Mouse (Mus musculus) testis, postnatal 10 days (tissue): Measurements from ENCODE around the gene Rpgr.
A peak's percentile ranks its signal among the peaks of the same experiment; 100 is the strongest.

Experiments
- DNase-seq: peaks from one replicate; pipeline ENCODE4 v3.0.0; 2021; ENCODE audit warnings: low spot score

Gene Rpgr

GRCm38 (mm10) chrX:10216410-10216949, at the start of gene Rpgr:
Gene Rpgr, minus strand, starts transcription at chrX:10216920.
- peak; percentile 96 for DNase-seq

- DNase-seq = no peak
Observed at GRCm38 (mm10) chrX:10258260-10258659, 41.5 kb upstream of the Rpgr start.

GRCm38 (mm10) chrX:10257774-10258173, 41.1 kb upstream of the Rpgr start:
- no peak for DNase-seq

GRCm38 (mm10) chrX:10251852-10252504, 35.3 kb upstream of the Rpgr start, which contains the start of gene Otc:
Gene Otc, plus strand, starts transcription at chrX:10252305.
- no peak for DNase-seq

DNA sequence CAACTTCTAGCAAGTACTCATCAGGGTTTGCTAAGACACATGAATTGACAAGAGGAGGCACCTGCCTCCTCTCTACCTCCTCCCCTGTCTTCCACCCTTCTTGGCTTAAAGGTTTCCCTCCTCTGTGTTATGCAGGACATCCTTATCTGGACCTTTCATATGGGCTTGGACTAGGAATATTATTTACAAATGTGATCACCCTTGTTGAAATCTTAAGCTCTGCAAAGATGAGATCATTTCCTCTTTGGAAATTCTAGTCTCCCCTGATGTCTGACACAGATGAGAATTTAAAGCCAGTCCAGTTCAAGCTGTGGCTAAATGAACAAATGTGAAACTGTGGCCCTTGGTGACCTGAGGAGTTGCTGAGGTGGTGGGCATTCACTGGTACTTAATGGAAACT, 34.6 kb upstream of the Rpgr start:
- DNase-seq = no peak

- no peak for DNase-seq
Observed at GRCm38 (mm10) chrX:10243916-10244315, 27.2 kb upstream of the Rpgr start.

GRCm38 (mm10) chrX:10239515-10239914, 22.8 kb upstream of the Rpgr start:
- no peak for DNase-seq

- DNase-seq = no peak
Observed at GRCm38 (mm10) chrX:10234617-10235016, 17.9 kb upstream of the Rpgr start.

DNA sequence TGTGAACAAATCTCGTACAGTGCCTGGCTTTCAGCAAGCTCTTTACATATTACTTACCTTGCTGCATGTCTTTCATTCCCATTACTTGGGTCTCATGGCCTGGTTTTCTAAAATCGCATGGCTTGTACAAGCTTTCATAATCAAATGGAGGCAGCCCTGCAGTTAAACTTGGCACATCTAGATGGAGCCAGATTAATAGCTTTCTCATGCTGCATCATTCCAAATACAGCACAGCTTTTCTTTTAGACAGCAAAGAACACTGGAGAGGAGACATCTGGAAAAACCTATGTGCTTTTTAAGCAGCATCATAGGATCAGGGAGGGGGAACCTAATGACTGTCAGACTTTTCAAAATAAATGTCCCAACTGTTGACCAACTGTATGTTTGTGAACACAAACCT, 16.3 kb upstream of the Rpgr start:
- DNase-seq = no peak

- DNase-seq = no peak
Observed at GRCm38 (mm10) chrX:10219281-10219680, 2.6 kb upstream of the Rpgr start.

DNA sequence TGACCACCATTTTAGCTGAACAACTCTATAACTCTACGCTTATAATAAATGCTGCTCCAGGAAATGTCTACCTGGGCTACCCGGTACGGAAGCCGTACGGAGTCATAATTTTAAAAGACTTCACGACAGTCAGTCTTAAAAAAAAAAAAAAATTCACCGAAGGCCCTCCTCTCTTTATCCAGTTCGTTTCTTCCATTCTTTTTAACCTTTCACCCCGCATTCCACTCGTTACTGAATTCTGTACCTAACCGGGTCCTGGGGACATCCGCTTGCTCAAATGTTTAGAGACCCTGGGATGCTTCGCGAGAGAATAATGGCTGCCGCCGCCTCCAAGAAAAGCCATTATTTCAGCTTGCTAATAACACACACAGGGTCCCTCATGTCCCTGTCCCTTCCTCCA, 748 bp downstream of the Rpgr start:
- DNase-seq = peak; percentile 34

DNA sequence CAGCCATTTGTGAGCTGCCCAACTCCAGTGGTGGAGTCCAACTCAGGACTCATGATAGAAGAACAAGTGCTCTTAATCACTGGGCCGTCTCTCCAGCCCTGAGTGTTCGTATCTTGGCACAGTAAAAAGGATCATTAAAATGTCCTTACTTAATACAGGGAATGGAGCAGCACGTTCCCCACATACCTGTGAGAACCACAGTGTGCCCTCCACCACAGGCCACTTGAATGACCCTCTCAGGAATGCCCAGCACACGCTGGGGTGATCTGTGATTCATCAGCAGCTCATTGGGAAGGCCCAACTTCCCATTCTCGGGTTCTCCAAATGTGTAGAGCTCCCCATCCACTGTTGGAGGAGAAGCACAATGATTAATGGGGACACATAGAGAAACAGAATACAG, 10.8 kb downstream of the Rpgr start:
- DNase-seq = no peak

- peak; percentile 53 for DNase-seq
Observed at GRCm38 (mm10) chrX:10201289-10201688, 15.4 kb downstream of the Rpgr start.

GRCm38 (mm10) chrX:10152390-10152789, 64.3 kb downstream of the Rpgr start:
- DNase-seq = no peak

- peak; percentile 38 for DNase-seq
Observed at GRCm38 (mm10) chrX:10117065-10117719, 99.5 kb downstream of the Rpgr start, which contains the start of gene Srpx. Gene Srpx, minus strand, starts transcription at chrX:10117709.

DNA sequence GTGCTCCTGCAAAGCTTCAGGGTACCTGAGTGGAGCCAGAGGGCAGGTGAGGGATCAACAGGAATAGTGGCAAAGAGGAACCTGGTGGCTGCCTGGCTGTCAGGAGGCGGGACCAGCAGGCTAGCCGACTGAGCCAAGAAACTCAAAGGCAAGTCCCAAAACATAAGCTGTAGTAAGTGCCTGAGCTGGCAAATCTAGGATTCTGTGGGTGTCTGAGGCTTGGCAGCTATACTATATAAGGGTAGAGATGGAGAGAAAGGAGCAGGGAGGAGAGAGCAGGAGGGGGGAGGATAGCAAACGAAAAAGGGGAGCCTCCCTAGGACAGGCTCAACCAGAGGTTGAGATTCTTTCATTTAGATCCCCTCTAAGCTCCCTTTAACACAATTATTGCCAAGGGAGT, 100.9 kb downstream of the Rpgr start:
- DNase-seq = no peak

GRCm38 (mm10) chrX:10110736-10111135, 106.0 kb downstream of the Rpgr start:
- no peak for DNase-seq

DNA sequence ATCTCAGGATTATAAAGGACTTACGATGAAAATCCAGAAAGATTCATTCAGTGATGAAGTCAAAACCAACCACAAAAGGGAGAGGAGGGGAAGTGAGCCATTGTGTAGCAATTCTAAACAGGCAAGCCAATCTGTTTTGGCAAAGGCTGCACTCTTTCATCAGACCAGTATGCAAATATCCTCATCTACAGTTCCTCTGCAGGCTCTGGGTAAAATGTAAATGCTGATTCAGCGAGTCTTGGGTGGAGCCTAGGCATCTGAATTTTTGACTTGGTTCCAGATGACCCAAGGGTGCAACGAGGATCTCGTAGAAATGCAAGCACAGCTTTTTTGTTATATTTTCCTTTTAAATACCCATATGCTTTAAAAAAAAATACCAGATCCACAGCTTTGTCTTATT, 108.2 kb downstream of the Rpgr start:
- no peak for DNase-seq

GRCm38 (mm10) chrX:10105475-10105874, 111.2 kb downstream of the Rpgr start:
- DNase-seq = no peak

DNA sequence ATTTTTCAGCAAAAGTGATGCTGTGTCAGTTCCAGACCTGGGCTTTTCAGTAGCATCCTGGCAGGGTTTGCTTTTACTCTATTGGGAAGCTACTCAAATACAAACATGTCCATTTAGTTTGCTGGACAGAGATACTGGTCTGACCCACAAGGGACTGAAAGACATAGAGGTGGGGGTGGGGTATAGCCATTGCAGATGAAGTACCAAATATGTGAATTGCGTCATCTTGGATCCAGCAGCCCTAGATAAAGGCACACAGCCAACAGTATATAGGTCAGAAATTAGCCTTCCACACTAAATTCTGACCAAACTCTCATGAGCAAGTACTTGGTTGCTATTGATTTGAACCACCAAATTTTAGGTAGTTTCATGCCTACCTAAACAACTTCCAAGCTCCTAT, 114.0 kb downstream of the Rpgr start:
- no peak for DNase-seq

GRCm38 (mm10) chrX:10095797-10096196, 120.9 kb downstream of the Rpgr start:
- DNase-seq = no peak

- no peak for DNase-seq
Observed at GRCm38 (mm10) chrX:10080385-10080784, 136.3 kb downstream of the Rpgr start.

DNA sequence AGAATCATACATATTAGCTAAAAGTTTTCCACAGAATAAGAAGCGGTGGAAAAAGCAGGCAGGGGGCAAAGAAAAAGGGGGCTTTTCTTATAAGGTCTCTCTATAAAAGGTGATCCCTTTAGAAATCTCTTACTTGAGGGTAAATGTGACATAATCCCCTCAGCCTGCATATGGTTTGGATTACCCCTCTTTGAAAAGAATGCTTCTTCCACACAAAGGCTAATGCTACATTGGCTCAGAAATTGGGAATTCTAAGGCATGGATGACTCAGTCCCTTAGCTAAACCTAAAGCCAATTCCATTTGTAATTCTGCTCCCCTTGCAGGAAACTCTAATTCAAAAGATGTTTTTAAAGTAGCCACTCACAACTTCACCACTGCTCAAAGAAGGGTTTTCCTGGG, 136.7 kb downstream of the Rpgr start:
- DNase-seq = no peak

GRCm38 (mm10) chrX:10073966-10074365, 142.8 kb downstream of the Rpgr start:
- DNase-seq = no peak
